Comparison of ENCODE assay signal across 8 mouse cellular contexts in genomic region chr12:100772230-100772984, GRCm38 (mm10). TPM values are rescaled to one million over a fixed set of nuclear protein-coding genes. Genes with fewer than 3 reads are reported as not detected.
A peak's percentile ranks its signal among the peaks of the same experiment; 100 is the strongest.
DNase-seq lines count a peak whose midpoint lies in the region; ATAC-seq lines count a peak whose summit lies in the region.

No protein-coding gene starts in this region.

- WGBS in hindbrain, embryonic 15.5 days: 42% methylated on average over 7 of the region's 7 CpGs
- 56% methylated on average over 7 of the region's 7 CpGs for WGBS in hindbrain, embryonic 11.5 days

- no peak for DNase-seq in hindbrain, embryonic 11.5 days (ENCODE audit: low spot score)
- peak; percentile 60 to 64 for DNase-seq in adrenal gland, postnatal 36 days
- DNase-seq in heart, postnatal 36 days: peak; percentile 58 to 59
- peak; percentile 32 to 41 for DNase-seq in lung, adult 18-20 months
- DNase-seq in splenic B cell, adult 2 months (ENCODE audit: low read depth, low spot score): peak; percentile 54
- no peak for DNase-seq in urinary bladder, postnatal 25 days (ENCODE audit: low spot score)

- intact Hi-C loops in heart, postnatal 36 days (cut with DNase I): loop anchor here (2.0 kb wide), 1 partner anchor 68 kb away; no protein-coding TSS in a partner anchor

- H3K36me3 ChIP-seq in hindbrain, embryonic 15.5 days: no peaks in the 10 kb centered on the region
- no peaks in the 10 kb centered on the region for H3K36me3 ChIP-seq in hindbrain, embryonic 11.5 days (ENCODE audit: control insufficient read depth, insufficient read depth, low read length)
- no peaks in the 10 kb centered on the region for H3K36me3 ChIP-seq in splenic B cell, adult 2 months (ENCODE audit: control insufficient read depth, insufficient read depth, low read length, poor library complexity, severe bottlenecking)

- no peak overlapping the region for H3K9ac ChIP-seq in hindbrain, embryonic 15.5 days
- H3K9ac ChIP-seq in hindbrain, embryonic 11.5 days (ENCODE audit: low read depth, low read length): no peak overlapping the region

- no peak overlapping the region for H3K4me2 ChIP-seq in hindbrain, embryonic 15.5 days
- no peak overlapping the region for H3K4me2 ChIP-seq in hindbrain, embryonic 11.5 days (replicated peaks; ENCODE audit: low read depth, low read length)

- H3K9me3 ChIP-seq in hindbrain, embryonic 15.5 days: no peaks in the 10 kb centered on the region
- no peaks in the 10 kb centered on the region for H3K9me3 ChIP-seq in hindbrain, embryonic 11.5 days (ENCODE audit: control insufficient read depth, low read length)

- peak; percentile 42 for ATAC-seq in hindbrain, embryonic 15.5 days (ENCODE audit: low FRiP score, low read depth)
- no peak for ATAC-seq in hindbrain, embryonic 11.5 days (ENCODE audit: low FRiP score)
- peak; percentile 37 for ATAC-seq in CD4-positive, CD25-positive, alpha-beta regulatory T cell, adult 4 months

- H3K4me1 ChIP-seq in hindbrain, embryonic 15.5 days (replicated peaks): peaks cover 7% of the 10 kb centered on the region; the same call in 1 of the 2 replicates
- H3K4me1 ChIP-seq in hindbrain, embryonic 11.5 days (replicated peaks; ENCODE audit: control insufficient read depth, insufficient read depth, low read length): no peaks in the 10 kb centered on the region

- H3K4me3 ChIP-seq in hindbrain, embryonic 15.5 days: no peak overlapping the region
- no peak overlapping the region for H3K4me3 ChIP-seq in hindbrain, embryonic 11.5 days (ENCODE audit: low read depth, low read length)

- no peaks in the 10 kb centered on the region for H3K27me3 ChIP-seq in hindbrain, embryonic 15.5 days
- H3K27me3 ChIP-seq in hindbrain, embryonic 11.5 days (ENCODE audit: control insufficient read depth, insufficient read depth, low read length): no peaks in the 10 kb centered on the region
- H3K27me3 ChIP-seq in splenic B cell, adult 2 months (ENCODE audit: control insufficient read depth, insufficient read depth, low read length, poor library complexity, severe bottlenecking): no peaks in the 10 kb centered on the region

- H3K27ac ChIP-seq in hindbrain, embryonic 15.5 days (replicated peaks): no peak overlapping the region
- H3K27ac ChIP-seq in hindbrain, embryonic 11.5 days (ENCODE audit: low read depth, low read length): no peak overlapping the region

RNA-seq across cellular contexts. Expression of gene Dglucy, which starts 6.5 kb away (rescaled TPM):
- 2.9 and 3.5 TPM in 2 replicates for polyA plus RNA-seq in hindbrain, embryonic 15.5 days (2015; fragmentation: Nextera tagmentation; extraction: Ambion mirVana)
- polyA plus RNA-seq in hindbrain, embryonic 11.5 days (2014; fragmentation: Nextera tagmentation; extraction: Ambion mirVana): 0.57 TPM in 2 replicates
- 10 to 100 TPM; 13.1 to 17.1 TPM for polyA plus RNA-seq in CD4-positive, CD25-positive, alpha-beta regulatory T cell, adult 4 months (2017; shearing (Covaris generic))
- total RNA-seq in adrenal gland, postnatal 36 days (2021): 10 to 100 TPM; 11.2 to 15.6 TPM
- total RNA-seq in heart, postnatal 36 days (2021): 10 to 100 TPM; 52.5 to 55.1 TPM

RNA-seq across cellular contexts. Expression of gene Rps6ka5, which starts 45.6 kb away (rescaled TPM):
- 6.3 and 6.8 TPM in 2 replicates for polyA plus RNA-seq in hindbrain, embryonic 15.5 days (2015; fragmentation: Nextera tagmentation; extraction: Ambion mirVana)
- polyA plus RNA-seq in hindbrain, embryonic 11.5 days (2014; fragmentation: Nextera tagmentation; extraction: Ambion mirVana): 3.3 and 5.6 TPM in 2 replicates
- 1 to 10 TPM; 3.2 to 6.2 TPM for polyA plus RNA-seq in CD4-positive, CD25-positive, alpha-beta regulatory T cell, adult 4 months (2017; shearing (Covaris generic))
- 1 to 10 TPM; 4.1 to 8.2 TPM for total RNA-seq in adrenal gland, postnatal 36 days (2021)
- total RNA-seq in heart, postnatal 36 days (2021): 10 to 100 TPM; 12.5 to 16.5 TPM

Comparison
In these comparisons a context has a peak if more than half of its experiments do, and no peak if none do; other contexts are left out.
1. DNase-seq: peak in adrenal gland, postnatal 36 days (2 of 2), heart, postnatal 36 days (2 of 2), lung, adult 18-20 months (2 of 2) and splenic B cell, adult 2 months (single experiment); none in hindbrain, embryonic 11.5 days (single experiment) and urinary bladder, postnatal 25 days (single experiment).